Mouse (Mus musculus) cerebellum, postnatal 10 days (tissue): ENCODE measurements around the gene Lgals2.
"Not testable (repeated sequence)": the region's sequence is repeated elsewhere in the genome, so short reads cannot be mapped to it uniquely, and the experiment has no call there.

ENCODE experiments used
- DNase-seq, 2 experiments: peaks; one replicate each; pipeline ENCODE4 v3.0.0; 2021; ENCODE audit warnings: mixed read lengths in 2 of 2

Lgals2 gene

DNA sequence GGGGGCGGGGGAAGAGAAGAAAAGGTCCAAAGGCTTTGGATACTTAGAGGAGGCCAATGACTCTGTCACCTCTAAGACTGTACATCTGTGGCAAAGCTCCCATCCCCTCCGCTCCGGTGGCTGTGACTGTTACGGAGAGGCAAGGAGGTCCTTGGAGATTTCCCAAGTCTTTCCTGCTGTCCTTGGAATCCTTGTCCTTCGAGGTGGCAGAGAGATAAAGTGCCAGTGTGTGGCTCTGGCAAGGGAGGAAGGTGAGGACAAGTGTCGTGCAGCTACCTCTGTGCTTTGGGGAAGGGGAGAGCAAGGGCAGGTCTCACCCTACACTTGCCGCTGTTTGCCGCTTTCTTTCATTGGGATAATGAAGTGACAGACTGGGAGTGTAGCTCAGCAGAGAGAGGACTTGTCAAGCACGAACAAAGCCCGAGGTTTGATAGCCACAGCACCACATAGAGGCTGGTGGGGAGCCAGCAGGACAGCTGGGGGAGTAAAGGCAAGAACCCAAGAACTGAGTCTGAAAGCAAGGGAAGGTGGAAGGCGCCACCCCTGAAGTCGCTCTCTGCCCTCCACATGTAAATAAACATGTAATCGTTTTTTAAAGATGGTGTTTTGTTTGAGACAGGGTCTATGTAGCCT, 18.6 kb upstream of the Lgals2 start:
- peak; percentile 61 to 63 for DNase-seq

DNA sequence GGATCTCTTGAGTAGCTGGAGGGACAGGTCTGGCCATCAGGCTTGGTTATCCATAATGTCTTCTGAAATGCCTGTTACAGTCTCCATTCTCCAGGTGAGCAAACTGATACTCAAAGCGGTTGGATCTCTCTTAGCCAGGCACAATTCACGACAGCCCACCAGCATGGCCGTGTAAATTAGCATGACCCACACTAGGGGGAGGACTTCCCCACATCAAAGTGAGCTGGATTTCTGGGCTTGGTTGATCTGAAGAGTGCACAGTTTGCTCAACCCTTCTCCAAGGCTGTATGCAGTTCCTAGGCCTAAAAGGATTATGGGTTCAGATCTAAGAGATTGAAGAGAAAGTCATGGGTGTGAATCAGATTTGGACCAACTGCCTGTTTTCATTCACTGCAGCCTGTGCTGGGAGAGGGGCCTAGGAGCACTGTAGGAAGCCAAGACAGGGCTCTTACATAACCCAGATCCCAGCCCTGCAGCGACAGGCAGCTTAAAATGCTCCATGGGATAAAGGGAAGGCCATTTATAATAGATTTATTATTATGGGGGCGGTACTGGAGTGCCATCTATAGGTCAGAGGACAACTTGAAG, 16.8 kb upstream of the Lgals2 start:
- DNase-seq = no peak

DNA sequence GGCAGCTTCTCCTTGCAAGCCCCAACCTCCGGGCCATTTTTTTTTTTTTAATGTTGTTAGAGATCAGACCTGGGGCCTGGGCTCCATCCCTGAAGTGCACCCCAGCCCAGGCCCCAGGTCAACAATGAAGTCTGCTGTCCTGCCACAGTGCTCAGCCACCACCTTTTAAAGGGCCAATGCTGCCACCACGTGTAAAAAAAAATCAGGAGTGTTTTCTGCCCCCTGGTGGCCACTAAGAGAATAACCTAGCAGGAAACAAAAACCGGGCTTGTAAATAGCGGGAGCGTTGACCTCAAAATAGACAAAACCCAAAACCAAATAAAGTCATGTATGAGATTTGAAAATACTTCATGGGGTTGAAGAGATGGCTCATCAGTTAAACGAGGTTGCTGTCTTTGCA, 14.4 kb upstream of the Lgals2 start:
- peak; percentile 68 to 75 for DNase-seq

DNA sequence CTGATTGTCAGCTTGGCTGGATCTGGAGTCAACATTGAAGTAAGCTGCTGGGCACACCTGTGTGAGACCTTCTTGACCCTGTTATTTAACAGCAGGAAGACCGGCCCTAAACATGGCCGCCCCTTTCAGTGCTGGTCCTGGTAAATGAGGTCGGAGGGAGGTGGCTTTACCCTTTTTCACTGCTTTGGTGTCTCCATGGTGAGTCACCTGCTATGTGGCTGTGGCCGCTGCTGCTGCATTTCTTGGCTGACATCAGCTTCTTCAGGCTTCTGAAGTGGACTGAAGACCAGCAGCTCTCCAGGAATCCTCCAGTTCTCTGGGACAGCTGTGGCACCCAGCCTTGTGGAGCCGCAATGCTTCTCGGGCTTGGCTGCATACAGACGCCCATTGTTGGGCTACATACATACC, 13.5 kb upstream of the Lgals2 start:
- DNase-seq = no peak

DNA sequence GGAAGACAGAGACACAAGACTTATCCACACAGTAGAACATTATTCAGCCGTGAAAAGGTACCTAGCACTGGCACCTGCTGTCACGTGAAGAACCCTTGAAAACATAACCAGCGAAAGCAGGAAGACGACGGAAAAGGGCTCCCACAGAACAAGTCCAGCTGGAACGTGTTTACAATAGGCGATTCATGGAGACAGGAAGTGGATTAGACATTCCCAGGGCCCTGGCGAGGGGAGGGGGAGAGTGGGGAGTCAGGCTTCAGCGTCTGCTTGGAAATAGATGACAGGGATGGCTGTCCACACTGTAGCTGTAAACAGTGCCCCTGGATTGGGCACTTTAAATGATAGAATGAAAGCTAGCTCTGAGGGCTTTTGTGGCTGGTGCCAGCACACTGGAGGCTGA, 13.1 kb upstream of the Lgals2 start:
- DNase-seq = peak; percentile 53 to 54

DNA sequence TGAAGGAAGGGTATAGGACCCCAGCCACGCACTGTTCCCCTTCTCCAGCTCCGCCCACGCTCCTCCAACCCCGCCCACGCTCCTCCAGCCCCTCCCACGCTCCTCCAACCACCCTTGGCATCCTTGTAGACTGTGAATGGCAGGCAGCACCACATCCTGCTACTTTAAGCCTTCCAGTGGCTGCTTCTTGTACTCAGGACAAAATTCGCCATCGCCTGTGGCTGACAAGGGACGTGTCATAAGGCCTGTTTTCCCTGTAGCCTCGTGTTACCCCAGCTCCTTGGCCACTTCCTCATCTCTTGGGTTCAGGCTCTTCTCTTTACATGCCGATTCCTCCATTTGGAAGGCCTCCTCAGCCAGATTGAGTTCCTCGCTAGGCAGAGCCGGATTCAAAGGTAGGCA, 8.5 kb upstream of the Lgals2 start:
- DNase-seq = no peak

DNA sequence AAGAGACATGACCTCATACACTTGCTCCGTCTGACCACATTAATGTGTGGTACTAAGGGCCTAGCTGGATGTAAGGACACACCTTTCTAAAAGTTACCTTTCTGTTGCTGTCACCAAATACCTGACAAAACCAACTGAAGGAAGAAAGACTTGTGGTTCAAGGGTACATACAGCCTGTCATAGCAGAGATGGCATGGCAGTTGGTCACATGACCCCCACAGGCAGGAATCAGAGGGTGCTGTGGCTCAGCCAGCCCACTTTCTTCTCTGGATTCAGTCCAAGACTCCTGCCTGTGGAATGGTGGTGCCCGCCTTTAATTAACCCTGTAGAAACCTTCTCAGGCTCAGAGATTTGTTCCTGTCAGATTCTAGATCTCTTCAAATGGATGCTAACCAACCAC, 7.8 kb upstream of the Lgals2 start:
- DNase-seq = no peak

DNA sequence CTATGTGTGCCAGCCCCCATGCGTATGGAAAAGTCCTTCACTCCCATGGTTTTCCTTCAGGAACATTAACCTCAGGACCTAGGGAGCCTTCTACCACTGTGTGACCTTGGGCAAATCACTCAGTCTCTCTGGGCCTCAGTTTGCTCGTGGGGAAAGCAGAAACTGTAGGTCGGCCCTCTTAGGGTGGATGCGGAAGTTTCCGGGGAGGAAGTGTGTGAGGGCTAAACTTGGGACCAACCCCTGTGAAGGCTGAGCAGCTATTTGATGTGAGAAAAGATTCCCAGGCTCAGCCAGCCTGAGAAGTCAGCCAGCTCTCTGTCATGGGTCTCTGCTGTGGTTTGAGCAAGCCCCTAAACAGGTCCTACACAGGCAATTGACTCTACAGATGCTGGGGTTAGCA, 7.0 kb upstream of the Lgals2 start:
- DNase-seq = no peak

DNA sequence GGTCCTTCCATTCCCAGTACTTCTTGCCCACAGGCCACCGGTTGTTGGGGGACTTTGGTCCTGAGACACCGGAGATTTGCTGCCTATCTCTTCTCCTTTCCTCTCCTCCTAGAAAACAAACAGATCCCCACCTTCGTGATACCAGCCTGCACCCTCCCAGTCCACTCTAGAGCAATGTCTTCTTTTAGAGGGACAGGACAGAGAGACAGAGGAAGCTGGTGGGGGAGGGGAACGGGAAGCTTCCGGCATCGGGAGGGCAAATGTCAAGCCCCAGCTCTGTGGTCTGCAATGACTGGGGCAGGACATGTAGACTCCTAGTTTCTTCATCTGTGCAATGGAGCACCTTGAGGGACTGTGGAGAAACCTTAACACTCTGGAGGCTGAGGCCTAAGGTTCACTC, 4.4 kb upstream of the Lgals2 start:
- DNase-seq = no peak

DNA sequence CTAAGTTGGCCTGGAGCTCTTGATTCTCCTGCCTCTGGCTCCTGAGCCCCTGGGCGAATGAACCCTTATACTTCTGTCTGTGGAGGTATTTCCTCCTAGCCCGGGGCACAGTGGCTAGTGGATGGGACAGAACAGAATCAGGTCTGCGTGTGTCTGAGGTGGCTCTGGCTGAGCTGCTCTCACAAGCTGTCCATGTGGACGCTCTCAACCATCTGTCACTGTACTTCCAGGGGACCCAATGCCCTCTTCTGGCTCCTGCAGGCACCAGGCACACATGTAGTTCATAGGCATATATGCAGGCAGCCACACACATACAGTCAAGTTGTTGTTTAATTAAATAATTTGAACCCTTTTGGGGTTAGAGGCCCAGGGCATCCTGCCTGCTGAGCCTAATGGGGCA, 4.0 kb upstream of the Lgals2 start:
- DNase-seq = peak; percentile 63 to 67

DNA sequence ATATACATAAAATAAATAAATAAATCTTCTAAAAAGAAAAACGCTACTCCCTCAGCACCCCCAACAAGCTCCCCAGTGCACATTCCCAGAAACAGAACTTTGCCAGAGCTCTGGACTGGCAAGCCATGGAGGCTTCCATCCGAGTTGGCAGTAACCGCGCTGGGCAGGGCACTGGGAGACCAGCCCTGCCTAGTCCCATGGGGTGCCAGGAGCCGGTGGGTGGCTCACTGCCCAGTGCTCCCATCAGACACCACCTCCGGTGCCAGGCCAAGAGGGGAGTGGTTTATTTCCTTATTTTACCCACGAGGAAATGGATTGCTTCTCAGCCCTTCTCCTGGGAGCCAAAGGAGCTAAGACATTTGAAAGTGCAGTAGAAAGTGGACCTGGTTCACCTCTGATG, 1.7 kb upstream of the Lgals2 start:
- DNase-seq = peak; percentile 66 to 79

DNA sequence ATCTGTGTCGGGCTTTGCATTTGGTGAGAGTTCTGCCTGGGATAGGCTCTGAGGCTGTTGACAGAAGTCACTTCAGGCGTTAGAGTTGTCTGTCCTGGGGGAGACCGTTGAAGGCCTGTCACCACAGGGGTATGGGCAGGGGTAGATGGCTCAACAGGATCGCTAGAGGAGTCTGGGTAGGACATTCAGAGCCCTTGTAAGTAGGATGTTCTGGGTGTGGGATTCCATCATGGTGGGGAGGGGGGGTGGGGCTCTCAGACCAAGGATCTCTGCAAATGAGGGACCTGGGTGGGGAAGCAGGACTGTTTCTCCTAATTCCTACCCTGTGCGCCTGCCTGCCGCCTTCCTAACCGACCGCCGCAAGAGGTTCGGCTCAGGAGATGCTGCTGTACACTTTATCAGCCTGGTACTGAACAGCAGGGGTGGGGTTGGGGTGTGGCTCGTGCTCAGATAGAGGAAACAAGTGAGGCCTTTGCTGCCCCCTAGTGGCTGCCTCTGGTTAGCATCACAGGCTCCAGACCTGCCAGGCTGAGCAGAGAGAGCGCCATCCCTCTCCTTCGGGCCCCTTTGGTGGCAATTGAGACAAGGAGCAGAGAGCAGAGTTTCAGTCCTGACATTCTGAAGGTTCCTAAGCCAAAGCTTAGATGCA, 3.7 kb downstream of the Lgals2 start:
- peak; percentile 97 to 98 for DNase-seq

DNA sequence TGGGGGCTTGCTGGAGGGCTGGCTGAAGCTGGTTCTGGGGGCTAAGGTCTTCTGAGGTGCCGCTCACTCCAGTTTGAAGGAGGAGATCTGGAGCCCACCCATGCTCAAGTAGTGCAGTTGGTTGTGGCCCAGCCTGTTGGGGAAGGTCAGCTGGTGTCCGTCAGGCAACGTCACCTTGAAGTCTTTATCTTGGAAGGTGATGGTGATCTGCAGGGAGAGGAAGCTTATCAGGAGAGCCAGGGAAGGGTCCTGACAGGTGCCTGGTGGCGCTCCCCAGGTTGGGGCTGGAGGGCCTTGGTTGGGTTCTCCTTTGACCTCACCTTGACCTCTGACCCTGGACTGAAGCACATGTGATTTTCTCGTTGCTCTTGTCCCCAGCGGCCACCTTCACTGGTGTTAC, 4.4 kb downstream of the Lgals2 start:
- no peak for DNase-seq

DNA sequence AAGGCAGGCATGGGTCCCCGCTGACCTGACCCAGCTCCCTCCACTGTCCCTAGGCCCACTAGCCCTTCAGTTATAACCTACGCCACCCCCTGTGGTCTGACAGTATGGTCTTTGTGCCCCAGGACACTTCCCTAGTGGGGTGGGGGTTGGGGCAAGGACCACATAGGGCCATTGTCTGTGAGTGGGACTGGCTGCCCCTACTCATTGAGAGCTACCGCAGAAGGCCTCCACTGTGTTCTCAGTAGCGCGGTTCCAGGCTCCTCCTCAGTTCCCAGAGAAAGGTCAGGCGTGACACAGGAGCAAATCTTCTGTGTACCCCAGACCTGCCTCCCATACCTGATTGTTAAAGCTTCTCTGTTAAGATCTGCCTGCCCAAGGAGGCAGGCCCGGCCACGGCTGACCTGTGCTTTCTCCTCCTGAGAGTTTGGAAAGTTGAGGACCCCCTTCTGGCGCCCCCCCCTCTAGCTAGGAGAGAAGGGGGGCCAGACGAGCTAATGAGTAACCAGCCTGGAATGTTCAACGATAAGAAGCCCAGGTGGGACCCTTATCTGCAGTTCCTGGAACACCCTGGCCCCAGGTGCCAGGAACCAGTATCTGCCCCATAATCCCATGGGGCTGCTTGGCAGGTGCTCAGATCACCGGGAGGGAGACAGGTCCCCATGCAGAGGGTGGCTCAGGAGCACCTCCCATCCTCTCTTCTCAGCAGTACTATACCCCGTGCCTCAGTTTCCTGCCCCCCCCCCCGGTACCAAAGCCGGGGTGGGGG, 5.1 kb downstream of the Lgals2 start:
- no peak for DNase-seq

DNA sequence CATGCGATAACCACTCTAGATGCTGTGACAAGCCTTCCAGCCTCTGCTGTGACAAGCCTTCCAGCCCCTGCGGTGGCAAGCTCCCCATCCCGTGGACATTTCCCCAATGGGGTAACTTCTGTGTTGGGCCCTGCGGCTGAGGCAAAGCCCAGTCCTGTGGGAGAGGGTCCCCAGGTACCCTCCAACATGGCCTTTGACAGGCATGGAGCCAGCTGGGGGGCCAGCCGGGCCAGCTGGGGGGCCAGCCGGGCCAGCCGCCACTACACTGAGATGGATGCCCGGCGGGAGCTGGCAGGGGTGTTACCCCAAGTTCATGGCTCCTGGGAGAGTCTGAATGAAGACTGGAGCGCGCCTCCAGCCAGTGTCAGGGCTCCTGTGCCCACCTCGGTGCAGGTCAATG, 5.8 kb downstream of the Lgals2 start:
- no peak for DNase-seq

DNA sequence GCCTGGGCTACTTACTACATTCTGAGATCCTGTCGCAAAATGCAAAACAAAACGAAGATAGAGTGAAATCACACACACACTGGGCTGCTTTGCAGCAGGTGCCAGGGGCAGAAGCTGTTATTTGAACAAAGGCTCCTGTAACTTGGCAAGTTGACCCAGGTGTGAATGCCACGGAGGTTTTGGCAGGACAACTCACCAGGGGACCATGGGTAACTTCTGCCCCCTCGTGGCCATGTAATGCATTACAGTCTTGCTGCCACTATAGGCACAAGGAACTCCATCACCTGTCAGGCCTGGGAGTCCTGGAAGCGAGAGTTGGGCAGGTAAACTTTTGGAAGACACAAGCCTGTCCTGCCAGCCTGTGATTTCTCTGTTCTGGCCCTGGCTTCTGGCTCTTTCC, 6.9 kb downstream of the Lgals2 start:
- peak; percentile 80 to 88 for DNase-seq

DNA sequence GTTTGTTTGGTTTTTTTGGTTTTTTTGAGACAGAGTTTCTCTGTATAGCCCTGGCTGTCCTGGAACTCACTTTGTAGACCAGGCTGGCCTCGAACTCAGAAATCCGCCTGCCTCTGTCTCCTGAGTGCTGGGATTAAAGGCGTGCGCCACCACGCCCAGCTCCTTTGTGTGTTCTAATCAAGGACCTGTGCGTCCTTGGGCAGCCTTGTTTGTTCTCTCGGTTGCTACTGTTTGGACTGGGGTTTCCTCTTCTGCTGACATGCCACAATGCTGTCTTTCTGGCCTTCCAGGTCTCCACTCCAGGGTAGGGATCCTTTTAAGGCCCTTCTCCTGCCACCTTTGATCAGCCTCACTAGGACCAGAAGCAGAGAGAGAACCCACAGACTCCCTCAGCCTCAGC, 8.5 kb downstream of the Lgals2 start:
- DNase-seq = not testable (repeated sequence)

DNA sequence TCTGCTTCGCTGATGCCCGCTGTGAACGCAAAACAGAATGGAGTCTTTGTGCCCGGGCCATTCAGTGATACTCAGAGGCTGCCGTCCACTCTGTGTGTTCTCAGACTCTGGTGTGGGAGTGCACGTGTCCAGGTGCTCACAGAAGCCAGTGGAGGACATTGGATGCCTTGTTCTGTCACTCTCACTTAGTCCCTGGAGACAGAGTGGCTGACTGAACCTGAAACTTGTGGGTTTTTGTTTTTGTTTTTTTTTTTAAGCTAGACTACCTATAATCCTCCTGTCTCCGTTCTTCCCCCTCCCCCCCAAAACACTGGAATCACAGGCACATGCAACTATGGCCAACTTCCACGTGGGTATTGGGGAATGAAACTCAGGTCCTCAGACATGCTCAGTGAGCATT, 9.0 kb downstream of the Lgals2 start:
- DNase-seq = no peak

DNA sequence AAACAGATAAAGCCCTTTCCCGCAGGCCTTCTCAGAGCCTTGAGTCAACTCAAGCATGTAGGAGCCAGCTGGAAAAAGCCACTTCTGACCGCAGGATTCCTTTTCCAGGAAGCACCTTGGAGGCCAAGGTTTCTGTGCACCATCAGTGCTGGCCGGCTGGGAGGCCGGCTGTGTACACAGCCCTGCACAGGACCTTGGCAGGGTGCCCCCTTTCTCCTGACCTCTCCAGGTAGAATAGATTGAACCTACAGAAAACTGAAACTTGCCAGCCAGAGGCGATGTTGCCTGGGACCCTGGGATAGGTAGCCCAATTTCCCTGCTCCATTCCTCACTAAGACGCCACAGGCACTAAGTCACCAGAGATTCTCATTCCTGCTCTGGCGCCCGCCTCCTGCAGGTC, 9.5 kb downstream of the Lgals2 start:
- peak in 1 of 2 experiments; percentile 43 for DNase-seq

DNA sequence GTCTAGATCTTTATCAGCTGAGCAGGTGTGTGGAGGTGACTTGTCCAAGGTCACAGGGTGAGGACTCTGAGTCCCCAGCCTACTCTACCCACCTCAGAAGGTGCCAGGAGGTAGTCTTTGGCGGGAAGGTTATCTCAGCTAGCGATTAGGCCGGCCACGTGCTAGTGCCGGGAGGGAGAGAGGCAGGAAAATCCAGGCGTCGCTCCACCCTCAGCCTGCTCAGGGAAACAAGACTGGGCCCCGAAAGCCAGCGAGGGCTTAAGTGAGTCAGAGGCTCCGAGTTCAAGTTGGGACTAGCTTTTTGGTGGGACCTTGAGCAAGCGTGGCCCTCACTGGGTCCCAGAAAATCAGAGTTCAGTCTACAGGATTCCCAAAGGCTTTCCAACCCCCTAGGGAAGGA, 10.0 kb downstream of the Lgals2 start:
- DNase-seq = no peak

DNA sequence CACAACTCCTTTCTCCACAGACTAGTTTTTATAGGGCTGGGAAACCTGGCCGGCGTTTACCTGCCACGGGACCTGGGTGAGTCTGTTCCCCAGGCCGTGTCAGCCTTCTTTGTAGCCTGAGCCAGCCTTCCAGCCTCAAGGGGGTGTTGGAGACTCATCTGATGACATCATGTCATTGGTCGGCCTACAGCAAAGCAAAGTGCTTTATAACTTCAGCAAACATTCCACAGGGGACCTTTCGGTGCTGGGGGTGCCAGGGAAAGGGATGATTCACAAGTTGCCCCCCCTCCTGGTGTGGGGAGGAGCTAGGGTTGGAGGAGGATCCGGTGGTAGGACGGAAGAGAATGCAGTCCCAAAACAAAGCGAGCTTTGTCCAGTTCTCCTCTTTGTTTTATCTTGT, 10.5 kb downstream of the Lgals2 start:
- DNase-seq = no peak

DNA sequence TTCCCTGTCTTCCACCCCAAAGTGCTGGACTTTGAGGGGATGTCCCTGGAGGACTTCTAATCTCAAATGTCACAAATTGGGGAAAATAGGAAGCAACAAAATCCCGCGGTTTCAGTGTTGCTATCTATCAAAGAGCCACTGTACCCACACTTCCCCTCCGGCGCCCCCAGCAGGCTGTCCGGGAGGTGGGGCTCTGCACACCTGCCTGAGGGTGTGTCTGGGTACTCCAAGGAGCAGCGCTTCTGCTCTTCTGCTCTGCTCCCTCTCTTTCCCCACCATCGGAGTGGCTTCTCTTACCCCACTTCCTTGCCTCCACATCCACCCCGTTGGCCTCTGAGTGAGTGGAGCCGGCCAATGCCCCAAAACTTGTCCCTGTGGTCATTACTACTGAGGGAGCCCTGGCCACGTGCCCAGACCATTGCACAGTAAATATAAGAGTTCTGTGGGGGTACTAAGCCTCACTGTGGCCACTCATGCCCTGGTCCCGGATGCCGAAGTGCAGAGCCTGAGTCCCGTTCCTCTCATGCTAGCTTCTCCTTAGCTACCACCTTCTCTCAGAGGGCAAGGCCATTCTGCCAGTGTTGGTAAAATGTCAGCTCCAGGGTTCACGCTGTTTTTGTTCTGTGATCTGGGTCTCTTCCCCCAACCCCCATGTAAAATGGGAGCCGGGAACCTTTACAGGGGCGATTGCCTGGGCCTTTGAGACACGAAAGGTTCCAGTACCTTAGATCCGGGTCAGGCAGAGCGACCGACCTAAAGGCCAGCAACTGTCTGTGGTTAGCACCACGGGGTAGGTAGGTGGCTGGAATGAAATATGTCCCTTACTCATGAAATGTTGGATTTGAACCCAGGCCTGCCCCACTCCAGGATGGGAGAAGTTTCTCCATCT, 11.5 kb downstream of the Lgals2 start:
- no peak for DNase-seq
